29 mouse cellular contexts compared by ENCODE assay signal in the genomic region with DNA sequence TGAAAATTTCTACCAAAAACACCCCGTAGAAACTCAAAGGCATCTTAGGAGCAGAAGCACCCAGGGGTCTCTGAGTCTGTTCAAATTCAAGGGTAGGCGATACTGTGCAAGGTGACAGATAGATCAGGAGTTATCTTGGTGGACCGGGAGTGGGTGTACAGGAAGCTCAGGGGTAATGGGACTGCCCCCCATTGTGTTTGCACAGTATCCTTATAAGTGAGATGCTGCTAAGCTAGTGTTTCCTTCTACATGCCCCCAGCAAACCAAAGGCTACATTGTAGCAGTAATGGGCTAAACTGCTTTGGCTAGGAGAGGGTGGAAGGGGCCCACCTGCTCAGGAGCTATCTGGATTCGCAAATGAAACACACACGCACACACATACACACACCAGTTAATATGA. TPM values are rescaled to one million over a fixed set of nuclear protein-coding genes. Genes with fewer than 3 reads are reported as not detected.
"Had no signal": no experiment of that assay in that cellular context is flagged by ENCODE, and none has a peak within 500 bp of the region (broad histone marks: within the 10 kb centered on the region; RNA-seq: fewer than 3 reads in every experiment).

No protein-coding gene starts in this region.

- H3K36me3 ChIP-seq: embryonic facial prominence, embryonic 10.5 days; embryonic facial prominence, embryonic 12.5 days; embryonic facial prominence, embryonic 13.5 days; embryonic facial prominence, embryonic 15.5 days; forebrain, embryonic 10.5 days; forebrain, embryonic 12.5 days; forebrain, embryonic 15.5 days had no signal

- H3K9me3 ChIP-seq: embryonic facial prominence, embryonic 10.5 days; embryonic facial prominence, embryonic 12.5 days; embryonic facial prominence, embryonic 13.5 days; embryonic facial prominence, embryonic 15.5 days; forebrain, embryonic 10.5 days; forebrain, embryonic 12.5 days; forebrain, embryonic 13.5 days; forebrain, embryonic 15.5 days had no signal

- H3K27ac ChIP-seq: embryonic facial prominence, embryonic 10.5 days; embryonic facial prominence, embryonic 12.5 days; embryonic facial prominence, embryonic 13.5 days; embryonic facial prominence, embryonic 15.5 days; forebrain, embryonic 10.5 days; forebrain, embryonic 12.5 days; forebrain, embryonic 13.5 days; forebrain, embryonic 15.5 days; gastrocnemius, adult 2 months; heart, adult 2 months had no signal

- H3K4me1 ChIP-seq: forebrain, embryonic 12.5 days had no signal

- H3K9ac ChIP-seq: embryonic facial prominence, embryonic 12.5 days; embryonic facial prominence, embryonic 13.5 days; embryonic facial prominence, embryonic 15.5 days; forebrain, embryonic 12.5 days; forebrain, embryonic 13.5 days; forebrain, embryonic 15.5 days; forebrain, postnatal 0 days had no signal

- DNase-seq: cerebellum, adult 8-10 months; cerebellum, adult 9-10 months; cerebellum, adult 9-11 months; cerebellum, postnatal 10 days; cerebellum, postnatal 14 days; cerebellum, postnatal 25 days; cerebellum, postnatal 36 days; embryo, embryonic 11 days; forebrain, postnatal 0 days; gastrocnemius, adult 2 months; gastrocnemius, postnatal 10 days; gastrocnemius, postnatal 14 days; gastrocnemius, postnatal 25 days; gastrocnemius, postnatal 36 days; heart, adult 11 months; heart, adult 18-20 months; heart, adult 2 months had no signal

- H3K27me3 ChIP-seq: embryonic facial prominence, embryonic 12.5 days; forebrain, embryonic 13.5 days; forebrain, embryonic 15.5 days had no signal

- H3K4me3 ChIP-seq: embryonic facial prominence, embryonic 10.5 days; embryonic facial prominence, embryonic 12.5 days; embryonic facial prominence, embryonic 13.5 days; embryonic facial prominence, embryonic 15.5 days; erythroblast, embryonic 14.5 days; forebrain, embryonic 10.5 days; forebrain, embryonic 12.5 days; forebrain, embryonic 13.5 days; forebrain, embryonic 15.5 days; gastrocnemius, adult 2 months; heart, adult 2 months had no signal

RNA-seq across cellular contexts. Expression of gene Foxl1, which starts 33.7 kb away (rescaled TPM):
- total RNA-seq: common myeloid progenitor, adult 5-6 weeks; gastrocnemius, adult 18-20 months; gastrocnemius, adult 2 months; gastrocnemius, postnatal 25 days; gastrocnemius, postnatal 36 days; granulocyte monocyte progenitor cell, adult 5-6 weeks had no signal
- polyA plus RNA-seq: erythroblast, embryonic 14.5 days; forebrain, postnatal 0 days had no signal

RNA-seq across cellular contexts. Expression of gene Foxc2, which starts 45.5 kb away (rescaled TPM):
- total RNA-seq: common myeloid progenitor, adult 5-6 weeks; granulocyte monocyte progenitor cell, adult 5-6 weeks had no signal
- polyA plus RNA-seq: erythroblast, embryonic 14.5 days had no signal
